Mouse (Mus musculus) kidney, adult 2 months (tissue): ENCODE measurements around the gene Dgat2. TPM values are rescaled to one million over a fixed set of nuclear protein-coding genes. Genes with fewer than 3 reads are reported as not detected.

ENCODE experiments used
- DNase-seq: peaks from one replicate; pipeline ENCODE4 v3.0.0; 2021
- H3K27ac ChIP-seq: fragments of 200-500 bp; 2 replicates; pipeline ENCODE4 v1.5.1; 2012; ENCODE audit warnings: low read depth, low read length, control low read depth, inconsistent platforms; ENCODE audit not compliant: insufficient read depth
- H3K27me3 ChIP-seq: fragments of 200-500 bp; replicated peaks from 2 replicates; pipeline ENCODE4 v1.6.1; 2012; ENCODE audit warnings: mild to moderate bottlenecking, moderate library complexity, low read length, inconsistent platforms; ENCODE audit not compliant: control insufficient read depth, insufficient read depth
- H3K36me3 ChIP-seq: fragments of 200-500 bp; 2 replicates; pipeline ENCODE4 v1.6.1; 2012; ENCODE audit warnings: mild to moderate bottlenecking, moderate library complexity, low read length, inconsistent platforms; ENCODE audit not compliant: control insufficient read depth, insufficient read depth
- H3K4me1 ChIP-seq: fragments of 200-500 bp; 2 replicates; pipeline ENCODE4 v1.6.1; 2011; ENCODE audit warnings: low read length; ENCODE audit not compliant: control insufficient read depth, insufficient read depth
- H3K4me3 ChIP-seq: fragments of 200-500 bp; 2 replicates; pipeline ENCODE4 v1.5.1; 2011; ENCODE audit warnings: mild to moderate bottlenecking, low read depth, low read length, control low read depth; ENCODE audit not compliant: insufficient read depth
- CTCF ChIP-seq: fragments of 200-500 bp; conservative IDR thresholded peaks from 2 replicates; pipeline ENCODE4 v1.5.1; 2011; ENCODE audit warnings: low read depth, mild to moderate bottlenecking, control low read depth, low read length, moderate library complexity, mixed read lengths; ENCODE audit not compliant: insufficient read depth, insufficient read length
- POLR2A ChIP-seq: fragments of 200-500 bp; IDR thresholded peaks from one replicate; pipeline ENCODE4 v1.6.1; 2011; ENCODE audit warnings: low read depth, low read length, control low read depth
- WGBS: fragments of 180-500 bp; shearing (Covaris S2); methylation state at CpG from one replicate; pipeline ENCODE4 v1.1.7; 2018; 5-methylcytosine and 5-hydroxymethylcytosine counted together
- polyA plus RNA-seq: library from polyadenylated mRNA; depleted of rRNA; stranded (reverse); fragments of >200 nt; gene quantifications from 2 replicates; pipeline ENCODE4 v1.2.3, GENCODE M21; 2012

The Dgat2 gene
- polyA plus RNA-seq, 1 experiment: 286 TPM

- peaks cover 46% of the 10 kb centered on the region for H3K4me1 ChIP-seq
- TF ChIP-seq CTCF: no peak
- TF ChIP-seq POLR2A: no peak
- peak overlapping the region; percentile 61; the same call in 1 of the 2 replicates for H3K27ac ChIP-seq
- DNase-seq: no peak
- WGBS: 73% methylated on average over 6 of the region's 6 CpGs
- no peaks in the 10 kb centered on the region for H3K36me3 ChIP-seq
- H3K27me3 ChIP-seq: no peaks in the 10 kb centered on the region
- no peak overlapping the region for H3K4me3 ChIP-seq
Observed at GRCm38 (mm10) chr7:99170519-99170918, 12.0 kb downstream of the Dgat2 start.

DNA sequence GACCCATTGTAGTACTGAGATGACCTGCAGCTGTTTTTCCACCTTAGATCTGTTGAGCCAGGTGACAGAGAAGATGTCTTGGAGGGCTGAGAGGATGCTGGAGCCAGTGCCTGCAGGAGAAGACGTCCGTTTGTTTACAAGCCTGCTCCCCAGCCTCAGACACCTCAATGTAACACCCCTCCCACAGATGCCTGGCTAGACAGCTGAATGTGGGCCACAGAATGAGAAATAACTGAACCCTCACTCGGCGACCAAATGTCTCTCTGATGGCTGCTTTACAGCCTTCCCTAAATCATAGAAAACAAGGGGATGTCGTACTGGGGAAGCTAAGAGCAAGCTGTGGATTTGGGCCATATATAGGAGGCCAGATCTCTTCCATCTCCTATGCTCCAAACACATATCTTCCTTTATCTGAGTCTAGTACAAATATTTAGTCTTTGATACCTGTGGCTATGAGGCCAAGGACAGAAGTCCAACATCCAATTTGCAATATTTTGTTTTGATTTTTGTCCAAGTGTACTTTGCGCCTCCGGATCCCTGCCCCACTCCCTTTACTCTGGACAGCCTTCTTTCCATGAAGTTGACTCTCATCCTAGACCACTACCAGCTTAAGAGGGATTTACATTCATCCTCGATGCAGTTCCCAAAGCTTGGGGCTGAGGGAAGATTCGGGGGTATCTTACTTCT is 12.7 kb downstream of the Dgat2 start:
- peaks cover 46% of the 10 kb centered on the region for H3K4me1 ChIP-seq
- 63% methylated on average over 9 of the region's 9 CpGs for WGBS
- no peaks in the 10 kb centered on the region for H3K36me3 ChIP-seq
- TF ChIP-seq CTCF (no peak), POLR2A (no peak)
- no peaks in the 10 kb centered on the region for H3K27me3 ChIP-seq
- no peak overlapping the region for H3K4me3 ChIP-seq
- peak overlapping the region; percentile 77 for H3K27ac ChIP-seq
- peak; percentile 86 for DNase-seq

DNA sequence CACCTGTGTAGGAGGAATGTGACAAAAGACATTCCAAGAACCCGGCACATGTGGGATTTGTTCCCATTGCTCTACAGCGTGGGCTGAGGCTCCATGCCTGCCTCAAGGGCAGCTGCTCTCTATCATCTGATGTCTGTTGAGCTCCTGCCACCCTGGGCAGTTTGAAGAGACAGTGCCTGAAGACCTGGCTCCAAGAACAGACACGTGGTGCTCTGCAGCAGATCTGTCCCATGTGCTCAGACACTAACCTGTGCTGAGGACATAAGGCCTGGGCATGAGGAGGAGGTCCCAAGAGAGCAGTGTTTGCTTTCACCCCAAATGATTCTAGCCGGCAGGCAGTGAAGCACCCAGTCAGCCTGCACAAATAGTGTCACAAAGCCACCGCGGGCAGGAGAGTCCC is 13.8 kb downstream of the Dgat2 start:
- Histone ChIP-seq H3K27ac (peak overlapping the region; percentile 77), H3K27me3 (no peaks in the 10 kb centered on the region), H3K4me3 (no peak overlapping the region), H3K36me3 (no peaks in the 10 kb centered on the region; the same call in 1 of the 2 replicates), H3K4me1 (peaks cover 49% of the 10 kb centered on the region)
- no peak for DNase-seq
- 75% methylated on average over 6 of the region's 6 CpGs for WGBS
- TF ChIP-seq CTCF: no peak
- no peak for TF ChIP-seq POLR2A

DNA sequence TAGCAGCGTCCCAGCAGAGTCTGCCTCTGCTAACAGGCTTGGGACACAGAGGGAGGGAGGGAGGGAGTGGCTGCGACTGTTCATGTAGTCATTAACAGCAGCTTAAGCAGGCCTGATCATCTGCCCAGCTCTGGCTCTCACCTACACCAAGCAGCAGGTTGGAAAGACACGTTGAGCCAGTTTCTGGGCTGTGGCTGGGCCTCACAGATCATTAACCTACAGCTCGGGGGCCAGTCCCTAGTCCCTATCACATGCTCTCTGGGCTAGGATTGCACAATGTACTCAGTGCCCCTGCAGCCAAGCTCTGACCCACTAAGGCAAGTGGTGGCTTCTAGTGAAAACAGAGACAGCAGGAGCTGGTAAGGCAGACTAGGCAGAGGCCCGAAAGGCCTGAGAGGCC is 14.6 kb downstream of the Dgat2 start:
- H3K4me1 ChIP-seq: peaks cover 53% of the 10 kb centered on the region
- WGBS: 16% methylated on average over 5 of the region's 5 CpGs

GRCm38 (mm10) chr7:99166159-99166558 is 16.4 kb downstream of the Dgat2 start:
- DNase-seq: no peak
- WGBS: 86% methylated on average over 8 of the region's 8 CpGs
- no peak overlapping the region for H3K27ac ChIP-seq
- no peaks in the 10 kb centered on the region for H3K27me3 ChIP-seq
- H3K4me1 ChIP-seq: peaks cover 58% of the 10 kb centered on the region
- H3K36me3 ChIP-seq: no peaks in the 10 kb centered on the region; the same call in 1 of the 2 replicates
- TF ChIP-seq POLR2A (no peak), CTCF (no peak)
- H3K4me3 ChIP-seq: no peak overlapping the region

More for the DNA sequence above, 14.6 kb downstream of the Dgat2 start:
- Histone ChIP-seq H3K27ac (peak overlapping the region; percentile 77), H3K36me3 (no peaks in the 10 kb centered on the region; the same call in 1 of the 2 replicates), H3K4me3 (no peak overlapping the region), H3K27me3 (no peaks in the 10 kb centered on the region)
- no peak for TF ChIP-seq CTCF
- no peak for TF ChIP-seq POLR2A
- peak; percentile 96 for DNase-seq

DNA sequence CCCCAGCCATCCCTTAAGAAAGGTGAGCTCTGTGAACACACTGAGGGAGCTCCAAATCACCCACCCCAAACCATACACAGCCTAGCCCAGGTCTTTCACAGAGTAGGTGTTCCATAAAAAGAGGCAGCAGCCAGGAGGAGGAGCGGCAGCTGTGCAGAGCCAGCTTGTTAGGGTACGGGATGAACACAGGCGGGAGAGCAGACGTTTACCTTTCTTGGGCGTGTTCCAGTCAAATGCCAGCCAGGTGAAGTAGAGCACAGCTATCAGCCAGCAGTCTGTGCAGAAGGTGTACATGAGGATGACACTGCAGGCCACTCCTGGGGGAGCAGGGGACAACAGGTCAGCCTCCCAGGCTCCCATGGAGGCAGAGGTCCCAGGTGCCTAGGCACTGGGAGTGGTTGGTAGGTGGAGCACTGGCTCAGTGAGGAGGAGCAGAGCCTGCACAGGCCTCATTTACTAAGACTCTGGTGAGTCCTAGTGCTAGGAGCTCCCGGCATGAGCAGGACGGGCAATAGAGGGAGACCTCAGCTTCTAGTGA is 17.6 kb downstream of the Dgat2 start:
- no peak for DNase-seq
- TF ChIP-seq POLR2A: no peak
- no peak for TF ChIP-seq CTCF
- WGBS: 57% methylated on average over 7 of the region's 7 CpGs
- Histone ChIP-seq H3K4me1 (peaks cover 56% of the 10 kb centered on the region), H3K36me3 (no peaks in the 10 kb centered on the region; the same call in 1 of the 2 replicates), H3K27ac (no peak overlapping the region), H3K27me3 (no peaks in the 10 kb centered on the region), H3K4me3 (no peak overlapping the region)

- Histone ChIP-seq H3K27ac (no peak overlapping the region), H3K4me1 (peaks cover 52% of the 10 kb centered on the region), H3K27me3 (no peaks in the 10 kb centered on the region), H3K4me3 (no peak overlapping the region), H3K36me3 (no peaks in the 10 kb centered on the region; the same call in 1 of the 2 replicates)
- WGBS: 85% methylated on average over 7 of the region's 7 CpGs
- no peak for DNase-seq
- TF ChIP-seq POLR2A: no peak
- no peak for TF ChIP-seq CTCF
Observed at GRCm38 (mm10) chr7:99162462-99162861, 20.1 kb downstream of the Dgat2 start.
